Mouse (Mus musculus) hindbrain, postnatal 0 days (tissue): ENCODE results near the gene Ccdc148. TPM values are rescaled to one million over a fixed set of nuclear protein-coding genes. Genes with fewer than 3 reads are reported as not detected.

Experiments
- ATAC-seq: fragments of 200-750 bp; cut with Nextera tagmentation; 2 replicates; pipeline ENCODE4 v1.8.0; 2017; ENCODE audit warnings: mild to moderate bottlenecking, moderate TSS enrichment, moderate library complexity
- DNase-seq: peaks from one replicate; pipeline ENCODE4 v3.0.0-alpha.2; 2015; ENCODE audit warnings: low spot score
- H3K27ac ChIP-seq: fragments of 300-500 bp; sonication (generic); 2 replicates; pipeline ENCODE4 v1.5.1; 2014; ENCODE audit warnings: mild to moderate bottlenecking
- H3K27me3 ChIP-seq: fragments of 300-500 bp; sonication (generic); 2 replicates; pipeline ENCODE4 v1.6.1; 2014; ENCODE audit warnings: low read length, mixed read lengths; ENCODE audit not compliant: insufficient read depth
- H3K36me3 ChIP-seq: fragments of 300-500 bp; sonication (generic); 2 replicates; pipeline ENCODE4 v1.6.1; 2014; ENCODE audit warnings: low read length, mixed read lengths; ENCODE audit not compliant: insufficient read depth
- H3K4me1 ChIP-seq: fragments of 300-500 bp; sonication (generic); 2 replicates; pipeline ENCODE4 v1.6.1; 2014; ENCODE audit warnings: antibody characterized with exemption, low read length, mixed read lengths; ENCODE audit not compliant: insufficient read depth
- H3K4me2 ChIP-seq: fragments of 300-500 bp; sonication (generic); 2 replicates; pipeline ENCODE4 v1.6.1; 2014; ENCODE audit warnings: low read depth, mild to moderate bottlenecking, low read length, moderate library complexity, mixed read lengths
- H3K4me3 ChIP-seq: fragments of 300-500 bp; sonication (generic); 2 replicates; pipeline ENCODE4 v1.5.1; 2014; ENCODE audit warnings: low read length
- H3K9ac ChIP-seq: fragments of 300-500 bp; sonication (generic); replicated peaks from 2 replicates; pipeline ENCODE4 v1.6.1; 2014; ENCODE audit warnings: mild to moderate bottlenecking, low read length, moderate library complexity, mixed read lengths
- H3K9me3 ChIP-seq: fragments of 300-500 bp; sonication (generic); 2 replicates; pipeline ENCODE4 v1.6.1; 2016; ENCODE audit warnings: low read length, mixed read lengths
- CTCF ChIP-seq: IDR thresholded peaks from 2 replicates; pipeline ENCODE4 v1.5.1; 2016; ENCODE audit warnings: antibody characterized with exemption, control low read depth, low read depth
- WGBS: fragments of 180-500 bp; shearing (Covaris S2); extraction: QIAGEN DNeasy Blood & Tissue Kit; methylation state at CpG from one replicate; pipeline ENCODE4 v1.1.7; 2014; 5-methylcytosine and 5-hydroxymethylcytosine counted together
- polyA plus RNA-seq: library from polyadenylated mRNA; unstranded; fragments of >200 nt; fragmentation: Nextera tagmentation; extraction: Ambion mirVana; gene quantifications from 2 replicates; pipeline ENCODE4 v1.2.1, GENCODE M21; 2015
- total RNA-seq: library from RNA; depleted of rRNA; stranded (reverse); fragments of >200 nt; gene quantifications from 2 replicates; pipeline ENCODE4 v1.2.3, GENCODE M21; 2014

The Ccdc148 gene
- total and polyA plus RNA-seq, 2 experiments from 2014 or later = 3.3 to 6.0 TPM

DNA sequence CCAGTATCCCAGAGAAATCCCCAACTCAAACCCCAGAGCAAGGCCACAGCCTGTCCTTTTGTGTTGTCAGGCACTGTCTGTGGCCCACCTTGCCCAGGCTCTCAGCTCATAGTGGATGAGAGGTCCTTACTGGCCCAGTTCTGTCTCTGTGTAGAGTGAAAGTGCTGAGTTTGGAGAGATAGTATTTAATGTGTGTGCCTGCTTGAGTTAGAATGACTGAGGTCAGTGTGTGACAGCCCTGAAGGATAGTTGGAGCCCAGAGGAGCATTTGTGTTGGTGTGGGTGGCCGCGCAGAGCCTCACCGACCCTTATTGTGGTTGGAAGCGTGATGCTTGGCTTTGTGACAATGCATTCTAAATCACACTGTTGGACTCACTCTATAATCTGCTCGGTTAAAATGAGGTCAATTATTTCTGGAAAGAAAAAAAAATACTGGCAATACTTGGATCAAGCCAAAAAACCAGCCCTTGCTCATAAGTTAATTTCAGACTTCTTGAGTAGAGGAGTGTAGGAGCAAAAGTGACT lies 29.2 kb upstream of the Ccdc148 start:
- H3K4me3 ChIP-seq = no peak overlapping the region
- 46% methylated on average over 5 of the region's 5 CpGs for WGBS
- H3K4me1 ChIP-seq = peaks cover 13% of the 10 kb centered on the region
- H3K4me2 ChIP-seq = no peak overlapping the region
- H3K27ac ChIP-seq = 0 out of 2 replicates have a peak overlapping the region, but pooled peaks have one; percentile 20
- 0 out of 2 replicates have a peak, but pooled peaks have one; percentile 22 for ATAC-seq
- H3K9ac ChIP-seq = no peak overlapping the region
- H3K9me3 ChIP-seq = no peaks in the 10 kb centered on the region
- TF ChIP-seq CTCF = no peak
- no peaks in the 10 kb centered on the region for H3K36me3 ChIP-seq
- no peak for DNase-seq
- no peaks in the 10 kb centered on the region for H3K27me3 ChIP-seq

DNA sequence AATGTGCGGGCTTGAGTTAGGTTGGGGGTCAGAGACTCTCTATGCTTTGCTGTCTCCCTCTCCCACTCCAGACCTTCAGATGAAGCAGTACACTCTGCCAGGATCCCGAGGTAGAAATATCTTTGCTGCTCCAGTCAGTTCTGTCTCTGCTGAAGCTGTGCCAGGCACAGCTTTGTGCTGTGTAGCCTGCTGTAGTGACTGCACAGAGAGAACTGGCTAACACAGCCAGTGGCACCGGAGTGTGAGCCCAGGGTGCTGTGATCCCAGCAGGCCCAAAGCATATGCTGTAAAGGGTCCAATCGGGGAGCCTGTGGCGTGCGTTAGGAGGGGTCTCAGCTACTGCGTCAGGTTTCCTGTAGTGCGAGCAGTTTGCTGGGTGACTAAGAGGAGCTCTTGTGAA lies 27.8 kb upstream of the Ccdc148 start:
- H3K27ac ChIP-seq = no peak overlapping the region
- 76% methylated on average over 8 of the region's 8 CpGs for WGBS
- H3K4me2 ChIP-seq = no peak overlapping the region
- no peak for TF ChIP-seq CTCF
- no peak overlapping the region for H3K4me3 ChIP-seq
- peaks cover 13% of the 10 kb centered on the region for H3K4me1 ChIP-seq
- H3K9ac ChIP-seq = no peak overlapping the region
- ATAC-seq (no peak), DNase-seq (no peak)
- no peaks in the 10 kb centered on the region for H3K36me3 ChIP-seq
- no peaks in the 10 kb centered on the region for H3K9me3 ChIP-seq
- H3K27me3 ChIP-seq = no peaks in the 10 kb centered on the region

DNA sequence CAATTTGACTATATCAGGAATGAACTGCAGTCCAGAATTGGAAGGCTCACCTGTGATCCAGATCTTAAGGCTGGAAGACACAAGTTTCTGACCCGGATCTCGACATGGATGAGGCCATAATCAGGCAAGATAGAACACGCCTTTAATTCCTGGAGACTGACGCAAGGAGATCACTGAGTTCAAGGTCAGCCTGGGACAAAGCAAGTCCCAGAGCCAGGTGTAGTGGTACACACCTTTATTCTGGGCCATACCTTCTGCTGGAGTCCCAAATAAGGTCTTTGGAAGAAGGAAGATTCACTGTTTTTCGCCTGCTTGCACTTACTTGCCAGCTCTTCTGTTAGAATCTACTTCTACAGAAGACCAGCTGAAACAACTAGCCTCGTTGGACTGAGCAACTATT lies 26.5 kb upstream of the Ccdc148 start:
- TF ChIP-seq CTCF = no peak
- peaks cover 13% of the 10 kb centered on the region for H3K4me1 ChIP-seq
- H3K9me3 ChIP-seq = no peaks in the 10 kb centered on the region
- no peaks in the 10 kb centered on the region for H3K27me3 ChIP-seq
- ATAC-seq (no peak), DNase-seq (no peak)
- no peak overlapping the region for H3K9ac ChIP-seq
- no peak overlapping the region for H3K4me3 ChIP-seq
- H3K4me2 ChIP-seq = no peak overlapping the region
- no peaks in the 10 kb centered on the region for H3K36me3 ChIP-seq
- no peak overlapping the region for H3K27ac ChIP-seq
- 95% methylated on average over 6 of the region's 6 CpGs for WGBS

DNA sequence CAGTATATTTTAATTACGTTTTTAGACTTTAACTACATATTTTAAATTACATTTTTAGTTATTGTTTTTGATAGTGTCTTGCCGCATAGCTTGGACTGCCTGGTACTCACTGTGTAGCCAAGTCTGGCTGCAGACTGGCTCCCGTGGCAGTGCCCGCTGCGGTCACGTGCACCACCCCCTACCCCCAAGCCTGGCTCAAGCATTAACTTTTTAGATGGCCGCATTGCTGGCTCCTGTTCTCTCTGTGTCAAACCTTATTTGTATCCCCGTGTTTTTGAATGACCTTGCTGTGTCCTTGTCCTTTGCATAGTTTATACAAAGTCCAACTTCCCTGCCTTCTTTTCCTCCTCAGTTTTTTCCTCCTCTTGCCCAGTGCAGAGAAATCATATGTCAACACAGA lies 25.6 kb upstream of the Ccdc148 start:
- Histone ChIP-seq H3K4me3 (no peak overlapping the region), H3K36me3 (no peaks in the 10 kb centered on the region), H3K9me3 (no peaks in the 10 kb centered on the region), H3K27ac (no peak overlapping the region), H3K9ac (no peak overlapping the region), H3K4me1 (peaks cover 8% of the 10 kb centered on the region), H3K4me2 (no peak overlapping the region), H3K27me3 (no peaks in the 10 kb centered on the region)
- DNase-seq = no peak
- WGBS = 96% methylated on average over 8 of the region's 8 CpGs
- no peak for ATAC-seq
- TF ChIP-seq CTCF = no peak

DNA sequence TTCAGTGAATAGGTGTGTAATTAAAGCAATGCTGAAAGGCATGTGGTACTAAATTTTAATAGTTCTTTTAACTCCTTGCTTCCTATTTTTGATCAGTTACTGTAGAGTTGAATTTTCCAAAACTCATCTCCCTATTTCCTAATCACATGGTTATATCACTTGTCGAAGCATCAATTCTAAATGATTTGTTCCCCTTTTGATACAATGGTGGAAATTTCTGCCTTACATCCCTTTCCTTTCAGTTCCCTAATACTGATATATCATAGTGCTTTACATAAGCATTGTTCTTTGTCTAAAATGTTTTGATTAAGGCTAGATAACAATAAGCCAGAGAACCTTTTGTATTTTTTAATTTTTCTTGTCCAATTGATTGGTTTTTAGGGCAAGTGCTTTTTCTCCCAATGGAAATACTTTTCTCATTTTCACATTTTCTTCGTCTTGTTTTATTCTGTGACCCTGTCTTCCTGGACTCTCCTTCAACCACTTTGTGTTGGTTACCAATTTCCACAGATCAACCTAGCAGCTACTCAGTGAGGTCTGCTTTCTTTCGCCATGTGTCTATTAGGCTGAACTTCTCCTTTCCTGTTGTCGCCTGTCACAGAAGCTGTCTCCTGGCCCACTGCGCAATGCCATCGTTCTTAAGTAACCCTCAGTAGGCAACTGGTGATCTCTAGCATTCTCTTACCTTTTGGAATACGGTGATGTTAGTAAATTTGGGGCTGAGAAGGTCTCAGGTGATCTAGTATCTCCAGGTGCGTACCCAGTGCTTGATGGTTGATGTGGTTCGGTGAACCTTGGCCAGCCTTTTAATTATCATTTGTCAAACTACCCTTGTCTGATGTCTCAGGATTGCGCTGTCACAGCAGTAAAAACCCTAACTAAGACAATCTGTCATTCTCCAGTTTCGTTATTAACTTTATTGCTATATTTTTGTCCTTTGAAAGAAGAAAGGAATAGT lies 23.9 kb upstream of the Ccdc148 start:
- DNase-seq (no peak), ATAC-seq (no peak)
- Histone ChIP-seq H3K9ac (no peak overlapping the region), H3K4me1 (no peaks in the 10 kb centered on the region), H3K4me2 (no peak overlapping the region), H3K27ac (no peak overlapping the region), H3K9me3 (no peaks in the 10 kb centered on the region), H3K27me3 (no peaks in the 10 kb centered on the region), H3K4me3 (no peak overlapping the region), H3K36me3 (no peaks in the 10 kb centered on the region)
- TF ChIP-seq CTCF = no peak
- 94% methylated on average over 11 of the region's 11 CpGs for WGBS

DNA sequence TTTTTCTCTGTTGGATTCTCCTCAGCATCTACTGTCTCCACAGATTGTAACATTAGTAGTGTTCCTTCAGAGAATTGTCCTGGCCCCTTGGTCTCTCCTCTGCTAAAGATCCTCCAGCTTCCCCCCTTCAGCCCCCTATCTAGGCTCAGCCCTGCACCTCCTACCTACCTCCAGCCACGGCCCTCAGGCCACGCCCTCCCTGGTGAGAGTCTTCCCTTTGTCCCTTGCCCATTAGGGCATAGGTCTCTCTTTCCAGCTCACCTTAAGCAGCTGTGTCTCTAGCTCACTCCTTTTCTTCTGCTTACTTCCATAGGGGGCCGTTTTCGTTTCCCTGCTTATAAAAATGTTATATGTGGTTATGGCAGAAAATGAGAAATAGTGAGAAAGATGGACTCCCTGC lies 23.1 kb upstream of the Ccdc148 start:
- Histone ChIP-seq H3K27ac (no peak overlapping the region), H3K36me3 (no peaks in the 10 kb centered on the region), H3K9me3 (no peaks in the 10 kb centered on the region), H3K4me1 (peaks cover under 1% of the 10 kb centered on the region; the same call in 1 of the 2 replicates), H3K27me3 (no peaks in the 10 kb centered on the region), H3K4me3 (no peak overlapping the region), H3K4me2 (no peak overlapping the region), H3K9ac (no peak overlapping the region)
- DNase-seq (no peak), ATAC-seq (no peak)
- no peak for TF ChIP-seq CTCF
- 82% methylated on average over 4 of the region's 4 CpGs for WGBS
